Mouse (Mus musculus) stomach, postnatal 0 days (tissue): ENCODE results near the gene Gpatch8. TPM values are rescaled to one million over a fixed set of nuclear protein-coding genes. Genes with fewer than 3 reads are reported as not detected.
A peak's percentile ranks its signal among the peaks of the same experiment; 100 is the strongest.

Source experiments
- ATAC-seq: fragments of 200-750 bp; cut with Nextera tagmentation; 2 replicates; pipeline ENCODE4 v1.8.0; 2017; ENCODE audit not compliant: low FRiP score, low TSS enrichment
- DNase-seq: peaks from one replicate; pipeline ENCODE4 v3.0.0-alpha.2; 2016; ENCODE audit warnings: low spot score
- H3K27ac ChIP-seq: fragments of 300-500 bp; sonication (generic); replicated peaks from 2 replicates; pipeline ENCODE4 v1.5.1; 2014; ENCODE audit warnings: mild to moderate bottlenecking, control low read depth
- H3K27me3 ChIP-seq: fragments of 300-500 bp; sonication (generic); 2 replicates; pipeline ENCODE4 v1.6.1; 2014; ENCODE audit warnings: low read length; ENCODE audit not compliant: control insufficient read depth, insufficient read depth
- H3K36me3 ChIP-seq: fragments of 300-500 bp; sonication (generic); 2 replicates; pipeline ENCODE4 v1.6.1; 2014; ENCODE audit warnings: low read length, mixed read lengths; ENCODE audit not compliant: control insufficient read depth, insufficient read depth
- H3K4me1 ChIP-seq: fragments of 300-500 bp; sonication (generic); replicated peaks from 2 replicates; pipeline ENCODE4 v1.6.1; 2014; ENCODE audit warnings: antibody characterized with exemption; ENCODE audit not compliant: control insufficient read depth, insufficient read depth
- H3K4me2 ChIP-seq: fragments of 300-500 bp; sonication (generic); replicated peaks from 2 replicates; pipeline ENCODE4 v1.6.1; 2014; ENCODE audit warnings: low read depth, mild to moderate bottlenecking, control low read depth, moderate library complexity
- H3K4me3 ChIP-seq: fragments of 300-500 bp; sonication (generic); 2 replicates; pipeline ENCODE4 v1.5.1; 2014; ENCODE audit warnings: low read depth, low read length, control low read depth
- H3K9ac ChIP-seq: fragments of 300-500 bp; sonication (generic); 2 replicates; pipeline ENCODE4 v1.6.1; 2014; ENCODE audit warnings: mild to moderate bottlenecking, low read length, control low read depth, mixed read lengths
- H3K9me3 ChIP-seq: fragments of 300-500 bp; sonication (generic); 2 replicates; pipeline ENCODE4 v1.6.1; 2016; ENCODE audit warnings: low read length; ENCODE audit not compliant: control insufficient read depth
- CTCF ChIP-seq: IDR thresholded peaks from 2 replicates; pipeline ENCODE4 v1.5.1; 2016; ENCODE audit warnings: antibody characterized with exemption, low read depth, mild to moderate bottlenecking, moderate library complexity
- EP300 ChIP-seq: optimal IDR thresholded peaks from 2 replicates; pipeline ENCODE3; 2016; ENCODE audit warnings: antibody characterized with exemption
- WGBS: fragments of 180-500 bp; shearing (Covaris S2); extraction: QIAGEN DNeasy Blood & Tissue Kit; methylation state at CpG from one replicate; pipeline ENCODE4 v1.1.7; 2014; 5-methylcytosine and 5-hydroxymethylcytosine counted together
- polyA plus RNA-seq: library from polyadenylated mRNA; unstranded; fragments of >200 nt; fragmentation: Nextera tagmentation; extraction: Ambion mirVana; gene quantifications from 2 replicates; pipeline ENCODE4 v1.2.1, GENCODE M21; 2015

Gpatch8 gene
- polyA plus RNA-seq, 1 experiment from 2014 or later, result 16.8 TPM

DNA sequence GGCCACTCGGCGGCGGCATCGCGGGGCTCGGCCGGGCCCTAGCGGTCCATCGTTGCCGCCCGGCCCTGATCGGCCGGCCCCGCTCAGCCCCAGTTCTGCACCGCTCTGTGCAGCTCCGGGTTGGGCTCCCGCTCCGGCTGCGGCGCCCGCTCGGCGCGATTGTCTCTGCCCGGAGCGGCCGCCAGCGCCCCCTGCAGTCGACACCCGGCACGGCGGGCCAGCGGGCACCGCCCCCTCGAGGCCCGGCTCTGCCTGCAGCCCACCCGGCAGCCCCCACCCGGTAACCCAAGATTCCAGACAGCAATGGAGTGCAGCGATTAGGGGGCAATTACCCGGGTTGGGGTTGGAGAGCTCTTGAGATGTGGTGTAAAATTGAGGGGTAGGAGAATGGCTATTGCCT lies 108.7 kb downstream of the Gpatch8 start, which contains the start of gene Fam171a2:
Gene Fam171a2, minus strand, starts transcription at position 186 of the 400 bp plus-strand sequence.
- Histone ChIP-seq H3K36me3 (no peaks in the 10 kb centered on the region), H3K4me2 (peak within 1 kb of the TSS; percentile 96), H3K27ac (peak within 1 kb of the TSS; percentile 89), H3K9me3 (no peaks in the 10 kb centered on the region), H3K9ac (peak within 1 kb of the TSS; percentile 85), H3K4me1 (peaks cover 15% of the 10 kb centered on the region), H3K27me3 (no peaks in the 10 kb centered on the region), H3K4me3 (peak within 1 kb of the TSS; percentile 82)
- TF ChIP-seq EP300, result no peak
- peak; percentile 74 for TF ChIP-seq CTCF
- WGBS, result under 1% methylated on average over 38 of the region's 40 CpGs
- DNase-seq, result peak; percentile 82
- peak; percentile 69 for ATAC-seq

DNA sequence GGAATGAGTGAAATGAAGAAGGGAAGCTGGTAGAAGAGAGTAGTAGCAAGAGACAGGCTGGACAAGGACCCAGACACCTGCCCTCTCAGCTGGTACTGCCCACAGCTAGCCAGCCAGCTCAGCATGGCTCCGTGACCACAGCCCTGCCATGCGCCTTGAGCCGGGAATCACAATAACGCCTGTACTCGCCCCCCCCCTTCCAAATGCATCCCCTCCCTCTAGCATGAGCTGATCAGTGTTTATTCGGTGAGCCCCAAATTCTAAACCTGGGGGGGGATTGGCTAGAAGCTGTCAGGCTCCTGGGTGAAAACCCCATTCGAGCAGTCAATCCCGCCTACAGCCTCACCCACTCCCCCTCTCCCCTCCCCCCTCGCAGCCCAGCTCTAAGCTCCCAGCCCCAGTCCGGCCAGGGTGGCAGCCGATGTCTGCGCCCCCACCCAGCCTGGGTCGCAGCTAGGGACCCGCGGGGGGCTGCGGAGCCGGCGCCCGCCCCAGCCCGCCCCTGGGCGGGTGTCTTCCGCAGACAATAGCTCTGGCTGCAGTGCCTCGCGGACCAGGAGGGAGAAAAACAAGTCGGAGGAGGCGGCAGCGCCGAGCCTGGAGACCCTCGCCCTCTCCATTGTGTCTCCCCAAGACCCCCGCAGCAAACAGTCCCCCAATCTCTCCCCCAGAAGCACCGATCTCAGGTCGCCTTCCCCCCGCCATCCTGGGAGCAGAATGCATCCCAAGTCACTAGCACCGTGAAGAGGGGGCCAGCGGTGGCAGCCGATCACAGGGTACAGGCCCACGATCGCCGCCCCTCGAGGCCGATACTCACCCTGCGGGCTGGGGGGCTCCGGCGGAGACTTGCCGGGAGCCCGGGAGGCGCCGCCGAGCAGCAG lies 109.4 kb downstream of the Gpatch8 start:
- peaks cover 15% of the 10 kb centered on the region for H3K4me1 ChIP-seq
- WGBS, result under 1% methylated on average over 42 of the region's 49 CpGs
- ATAC-seq (peak; percentile 27), DNase-seq (no peak)
- no peaks in the 10 kb centered on the region for H3K9me3 ChIP-seq
- H3K27me3 ChIP-seq, result no peaks in the 10 kb centered on the region
- H3K36me3 ChIP-seq, result no peaks in the 10 kb centered on the region
- H3K27ac ChIP-seq, result peak overlapping the region; percentile 89
- TF ChIP-seq EP300, result no peak
- TF ChIP-seq CTCF, result no peak
- peak overlapping the region; percentile 96 for H3K4me2 ChIP-seq
- H3K9ac ChIP-seq, result peak overlapping the region; percentile 85
- peak overlapping the region; percentile 82 for H3K4me3 ChIP-seq

DNA sequence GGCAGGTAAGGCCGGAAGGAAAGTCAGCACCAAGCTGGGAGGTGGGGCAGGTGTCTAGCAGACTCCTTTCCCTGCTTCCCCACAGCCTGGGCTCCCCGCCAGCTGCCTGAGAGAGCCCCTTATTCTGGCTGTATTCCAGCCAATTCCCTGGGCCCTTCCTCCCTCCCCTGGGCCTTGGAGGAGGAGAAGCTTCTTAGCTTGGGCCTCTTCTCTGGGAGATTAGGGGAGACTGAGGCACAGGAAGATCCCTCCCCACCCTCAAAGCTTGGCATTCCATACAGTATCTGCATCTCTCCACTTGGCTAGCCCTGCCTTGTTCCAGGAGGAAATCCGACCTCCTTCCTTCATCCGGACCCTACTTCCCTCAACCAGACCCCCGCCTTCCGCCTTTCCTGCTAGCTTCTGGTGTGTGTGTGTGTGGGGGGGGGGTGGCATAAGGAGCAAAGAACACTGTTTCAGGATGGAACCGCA lies 110.3 kb downstream of the Gpatch8 start:
- DNase-seq, result peak; percentile 61
- no peak overlapping the region; the same call in 1 of the 2 replicates for H3K9ac ChIP-seq
- peak; percentile 9; the same call in 1 of the 2 replicates for ATAC-seq
- H3K27me3 ChIP-seq, result no peaks in the 10 kb centered on the region
- 9% methylated on average over 7 of the region's 7 CpGs for WGBS
- H3K36me3 ChIP-seq, result peaks cover 4% of the 10 kb centered on the region; the same call in 1 of the 2 replicates
- peaks cover 15% of the 10 kb centered on the region for H3K4me1 ChIP-seq
- H3K4me2 ChIP-seq, result peak overlapping the region; percentile 96
- peak overlapping the region; percentile 89 for H3K27ac ChIP-seq
- no peaks in the 10 kb centered on the region for H3K9me3 ChIP-seq
- TF ChIP-seq CTCF, result no peak
- TF ChIP-seq EP300, result no peak
- H3K4me3 ChIP-seq, result peak overlapping the region; percentile 82

DNA sequence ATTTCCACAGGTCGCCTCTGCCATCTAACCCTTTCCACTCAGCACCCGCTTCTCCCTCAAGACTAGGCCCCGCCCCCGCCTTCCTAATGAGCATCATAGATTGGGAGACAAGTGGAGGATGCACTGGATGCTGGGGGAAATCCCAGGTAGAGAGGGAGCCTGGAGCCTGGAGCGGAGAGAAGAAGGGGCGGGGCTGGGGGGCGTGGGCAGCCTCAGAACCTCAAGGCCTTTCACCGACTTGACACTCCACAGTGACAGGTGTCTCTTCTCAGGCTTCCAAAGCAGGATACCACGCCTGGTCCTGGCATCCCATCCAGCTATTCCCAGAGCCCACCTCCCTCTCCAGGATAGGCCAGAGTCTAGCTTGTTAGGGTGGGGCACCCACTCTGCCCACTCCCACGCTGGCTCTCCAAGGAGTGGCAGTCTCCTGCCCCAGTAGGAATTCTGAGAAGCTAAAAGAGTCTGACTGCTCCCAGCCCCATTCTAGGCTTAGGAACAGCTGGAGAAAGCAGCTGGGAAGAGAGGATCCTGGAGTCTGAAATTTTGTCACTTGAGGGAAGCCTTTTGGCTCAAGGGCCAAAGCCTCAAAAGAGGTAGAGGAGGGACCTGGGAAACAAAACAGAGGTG lies 110.8 kb downstream of the Gpatch8 start:
- peak; percentile 51; the same call in 1 of the 2 replicates for ATAC-seq
- Histone ChIP-seq H3K4me2 (peak overlapping the region; percentile 96), H3K36me3 (peaks cover 4% of the 10 kb centered on the region; the same call in 1 of the 2 replicates), H3K9me3 (no peaks in the 10 kb centered on the region), H3K9ac (no peak overlapping the region; the same call in 1 of the 2 replicates), H3K27me3 (no peaks in the 10 kb centered on the region), H3K4me3 (peak overlapping the region; percentile 82; the same call in 1 of the 2 replicates), H3K27ac (peak overlapping the region; percentile 89), H3K4me1 (peaks cover 15% of the 10 kb centered on the region)
- TF ChIP-seq EP300 (no peak), CTCF (no peak)
- DNase-seq, result peak; percentile 50
- 17% methylated on average over 10 of the region's 10 CpGs for WGBS

DNA sequence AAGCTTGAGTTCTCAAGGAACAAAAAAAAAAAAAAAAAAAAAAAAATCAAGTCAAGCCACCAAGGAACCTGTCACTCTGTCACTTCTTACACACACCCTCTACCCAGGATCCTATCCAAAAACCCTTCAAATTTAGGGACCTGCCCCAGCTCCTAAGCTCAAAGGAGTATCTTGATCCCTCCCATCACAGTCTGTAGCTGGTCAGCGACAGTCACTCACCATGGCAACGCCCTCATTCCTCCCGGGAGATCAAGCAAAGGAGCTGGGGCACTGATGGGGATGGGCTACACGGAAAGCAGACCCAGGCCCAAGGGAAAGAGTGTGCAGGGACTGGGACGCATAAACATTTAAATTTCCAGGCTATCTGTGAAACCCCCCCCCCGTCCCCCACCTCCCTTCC lies 111.4 kb downstream of the Gpatch8 start:
- H3K9ac ChIP-seq, result no peak overlapping the region
- H3K4me1 ChIP-seq, result peaks cover 15% of the 10 kb centered on the region
- no peak overlapping the region for H3K27ac ChIP-seq
- DNase-seq (no peak), ATAC-seq (no peak)
- no peaks in the 10 kb centered on the region for H3K9me3 ChIP-seq
- peaks cover 6% of the 10 kb centered on the region; the same call in 1 of the 2 replicates for H3K36me3 ChIP-seq
- no peak overlapping the region for H3K4me2 ChIP-seq
- no peak for TF ChIP-seq CTCF
- TF ChIP-seq EP300, result no peak
- no peak overlapping the region for H3K4me3 ChIP-seq
- 18% methylated on average over 6 of the region's 6 CpGs for WGBS
- no peaks in the 10 kb centered on the region for H3K27me3 ChIP-seq
